Mouse (Mus musculus) layer of hippocampus, postnatal 10 days (tissue): ENCODE results near the gene Specc1l. TPM values are rescaled to one million over a fixed set of nuclear protein-coding genes. Genes with fewer than 3 reads are reported as not detected.
"Not testable (repeated sequence)": the region's sequence is repeated elsewhere in the genome, so short reads cannot be mapped to it uniquely, and the experiment has no call there.

Experiments
- DNase-seq, 2 experiments: peaks; one replicate each; pipeline ENCODE4 v3.0.0; 2021; ENCODE audit warnings: low spot score in 2 of 2
- total RNA-seq, 2 experiments: library from RNA; stranded (reverse); gene quantifications; 2 replicates each; pipeline ENCODE4 v1.2.3; 2021

The Specc1l gene
- total RNA-seq, 2 experiments from 2014 or later, result 45.9 to 47.3 TPM

- DNase-seq, result peak in 1 of 2 experiments; percentile 39
Measured at GRCm38 (mm10) chr10:75315756-75316155, 103.9 kb downstream of the Specc1l start.

- DNase-seq, result no peak
Measured at GRCm38 (mm10) chr10:75316472-75316871, 104.6 kb downstream of the Specc1l start.

- no peak for DNase-seq
Measured at GRCm38 (mm10) chr10:75316872-75316907, 104.8 kb downstream of the Specc1l start, which contains the start of gene Adora2a. Gene Adora2a (plus strand): TSS chr10:75316877.

- DNase-seq, result peak; percentile 73 to 80
Measured at GRCm38 (mm10) chr10:75316908-75317761, 105.3 kb downstream of the Specc1l start.

GRCm38 (mm10) chr10:75318206-75318605, 106.3 kb downstream of the Specc1l start:
- DNase-seq, result no peak

GRCm38 (mm10) chr10:75320321-75320720, 108.4 kb downstream of the Specc1l start:
- DNase-seq, result no peak

- no peak for DNase-seq
Measured at GRCm38 (mm10) chr10:75322966-75323365, 111.1 kb downstream of the Specc1l start.

GRCm38 (mm10) chr10:75323986-75324385, 112.1 kb downstream of the Specc1l start:
- no peak for DNase-seq

- no peak for DNase-seq
Measured at GRCm38 (mm10) chr10:75324391-75324790, 112.5 kb downstream of the Specc1l start.

GRCm38 (mm10) chr10:75325821-75326220, 113.9 kb downstream of the Specc1l start:
- no peak for DNase-seq

GRCm38 (mm10) chr10:75326553-75326952, 114.7 kb downstream of the Specc1l start:
- DNase-seq, result no peak

- DNase-seq, result no peak
Measured at GRCm38 (mm10) chr10:75327081-75327480, 115.2 kb downstream of the Specc1l start.

- no peak for DNase-seq
Measured at GRCm38 (mm10) chr10:75328201-75328704, 116.4 kb downstream of the Specc1l start.

GRCm38 (mm10) chr10:75332268-75332667, 120.4 kb downstream of the Specc1l start:
- no peak for DNase-seq

GRCm38 (mm10) chr10:75333176-75333776, 121.4 kb downstream of the Specc1l start:
- DNase-seq, result no peak

- no peak for DNase-seq
Measured at GRCm38 (mm10) chr10:75334175-75334574, 122.3 kb downstream of the Specc1l start.

- no peak for DNase-seq
Measured at GRCm38 (mm10) chr10:75335075-75335474, 123.2 kb downstream of the Specc1l start.

GRCm38 (mm10) chr10:75337231-75337630, 125.4 kb downstream of the Specc1l start:
- no peak for DNase-seq

- no peak for DNase-seq
Measured at GRCm38 (mm10) chr10:75338852-75339251, 127.0 kb downstream of the Specc1l start.

- no peak for DNase-seq
Measured at GRCm38 (mm10) chr10:75339377-75339776, 127.5 kb downstream of the Specc1l start.

GRCm38 (mm10) chr10:75341936-75342335, 130.1 kb downstream of the Specc1l start:
- DNase-seq, result no peak

- not testable (repeated sequence) for DNase-seq
Measured at GRCm38 (mm10) chr10:75344563-75344962, 132.7 kb downstream of the Specc1l start.

- no peak for DNase-seq
Measured at GRCm38 (mm10) chr10:75345265-75345664, 133.4 kb downstream of the Specc1l start.
